Mouse (Mus musculus) MEL (cell line): Measurements from ENCODE around the gene 4930550C14Rik.

ENCODE experiments used
- CHD1 ChIP-seq: IDR thresholded peaks from 2 replicates; pipeline ENCODE4 v1.6.1; 2012; ENCODE audit warnings: low read depth, mild to moderate bottlenecking, inconsistent platforms, low read length, improper control_type of control experiment
- GATA1 ChIP-seq: IDR thresholded peaks from 2 replicates; pipeline ENCODE4 v1.6.1; 2011; ENCODE audit warnings: low read depth, low read length, improper control_type of control experiment
- POLR2AphosphoS5 ChIP-seq: IDR thresholded peaks from 2 replicates; pipeline ENCODE4 v1.6.1; 2012; ENCODE audit warnings: low read depth, borderline replicate concordance, mild to moderate bottlenecking, inconsistent platforms, low read length, moderate library complexity, mixed read lengths

DNA sequence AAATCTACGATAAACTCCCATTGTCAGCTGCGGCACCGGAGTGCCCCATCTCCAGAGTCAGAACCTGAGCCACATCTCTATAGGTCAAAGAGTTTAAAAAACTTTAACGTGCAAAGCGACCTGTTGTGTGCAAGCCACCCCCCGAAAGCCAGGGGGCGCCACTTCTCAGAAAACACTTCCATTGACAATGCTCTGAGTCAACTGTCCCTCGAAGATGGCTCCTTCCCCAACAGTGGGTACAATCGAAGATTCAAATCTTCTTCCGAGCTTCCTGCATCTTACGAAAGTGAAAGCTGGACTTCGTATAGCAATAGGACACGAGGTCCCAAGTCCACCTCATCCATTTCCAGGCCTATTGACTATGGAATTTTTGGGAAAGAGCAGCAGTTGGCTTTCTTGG is 25.3 kb upstream of the 4930550C14Rik start:
- TF ChIP-seq GATA1 (no peak), POLR2AphosphoS5 (no peak), CHD1 (no peak)
